Mouse (Mus musculus): Measurements from ENCODE around the gene Gigyf1.

The Gigyf1 gene

DNA sequence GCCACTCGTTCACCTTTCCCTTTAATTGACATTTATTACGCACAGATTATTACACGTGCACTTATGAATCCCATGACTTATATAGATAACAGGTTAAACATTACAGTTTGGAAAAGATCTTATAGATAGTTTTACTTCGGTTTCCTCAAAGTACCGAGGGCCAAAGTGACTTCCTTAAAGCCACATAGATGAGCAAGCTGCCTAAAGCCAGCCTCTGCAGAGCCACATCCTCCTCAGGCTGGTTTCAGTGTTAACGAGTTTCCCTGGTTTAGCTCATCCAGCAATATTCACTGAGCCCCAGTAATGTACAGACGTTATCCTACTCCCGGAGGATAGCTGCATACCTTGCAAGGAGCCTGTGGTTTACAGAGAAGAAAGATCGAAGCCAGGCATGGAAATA is 17.0 kb downstream of the Gigyf1 start:
- no peak for DNase-seq

DNA sequence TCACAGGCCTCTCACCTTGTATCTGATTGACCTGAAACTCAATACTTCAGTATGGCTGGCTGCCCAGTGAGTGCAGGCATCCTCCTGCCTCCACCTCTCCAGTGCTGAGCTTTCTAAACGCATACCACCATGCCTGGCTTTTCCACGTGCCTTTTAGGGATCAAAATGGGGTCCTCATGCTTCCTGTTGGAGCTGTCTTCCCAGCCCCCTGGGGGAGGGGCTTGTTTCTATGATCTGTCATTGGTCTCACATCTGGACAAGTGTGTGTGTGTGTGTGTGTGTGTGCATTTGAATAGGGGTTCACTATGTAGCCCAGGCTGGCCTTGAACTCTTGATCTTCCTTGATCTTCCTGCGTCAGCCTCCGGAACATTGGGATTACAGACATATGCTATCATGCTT is 19.1 kb downstream of the Gigyf1 start:
- DNase-seq: no peak

DNA sequence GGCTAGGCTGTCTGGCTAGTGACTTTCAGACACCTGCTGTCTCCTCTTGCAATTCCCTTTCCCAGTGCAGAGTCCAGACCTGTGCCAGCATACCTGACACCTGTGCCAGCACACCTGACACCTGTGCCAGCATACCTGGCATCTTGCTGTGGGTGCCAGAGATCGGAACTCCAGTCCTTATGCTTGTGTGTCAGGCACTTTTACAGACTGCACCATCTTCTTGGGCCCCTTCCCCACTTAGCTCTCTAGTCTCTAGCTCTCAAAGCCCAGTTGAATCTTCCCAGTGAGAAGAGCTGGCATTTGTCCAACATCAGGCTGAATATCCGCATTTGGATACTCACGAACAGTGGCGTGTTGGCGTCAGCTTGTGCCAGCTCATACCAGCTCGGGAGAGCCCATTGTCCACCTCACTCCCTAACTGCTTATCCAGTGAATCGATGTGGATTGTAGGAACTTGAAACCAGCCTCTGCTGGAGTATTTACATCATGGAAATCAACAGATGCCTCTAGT is 21.0 kb downstream of the Gigyf1 start:
- no peak for DNase-seq

DNA sequence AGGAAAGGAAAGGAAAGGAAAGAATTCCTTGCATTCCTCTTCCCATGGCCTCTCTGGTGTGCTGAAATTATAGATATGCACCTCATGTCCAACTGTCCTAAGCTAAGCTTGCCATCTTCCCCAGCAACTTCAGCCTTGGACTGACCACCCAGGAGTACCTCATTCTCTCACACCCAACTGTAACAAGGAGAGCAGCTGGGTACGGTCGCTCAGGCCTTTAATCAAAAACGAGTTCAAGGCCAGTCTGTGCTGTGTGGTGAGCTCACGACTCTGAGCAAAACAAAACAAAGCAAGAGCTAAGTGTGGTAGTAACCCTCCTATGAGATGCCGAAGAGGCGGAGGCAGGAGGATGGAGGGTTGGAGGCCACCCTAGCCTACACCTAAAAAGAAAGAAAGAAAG is 22.6 kb downstream of the Gigyf1 start:
- no peak for DNase-seq

DNA sequence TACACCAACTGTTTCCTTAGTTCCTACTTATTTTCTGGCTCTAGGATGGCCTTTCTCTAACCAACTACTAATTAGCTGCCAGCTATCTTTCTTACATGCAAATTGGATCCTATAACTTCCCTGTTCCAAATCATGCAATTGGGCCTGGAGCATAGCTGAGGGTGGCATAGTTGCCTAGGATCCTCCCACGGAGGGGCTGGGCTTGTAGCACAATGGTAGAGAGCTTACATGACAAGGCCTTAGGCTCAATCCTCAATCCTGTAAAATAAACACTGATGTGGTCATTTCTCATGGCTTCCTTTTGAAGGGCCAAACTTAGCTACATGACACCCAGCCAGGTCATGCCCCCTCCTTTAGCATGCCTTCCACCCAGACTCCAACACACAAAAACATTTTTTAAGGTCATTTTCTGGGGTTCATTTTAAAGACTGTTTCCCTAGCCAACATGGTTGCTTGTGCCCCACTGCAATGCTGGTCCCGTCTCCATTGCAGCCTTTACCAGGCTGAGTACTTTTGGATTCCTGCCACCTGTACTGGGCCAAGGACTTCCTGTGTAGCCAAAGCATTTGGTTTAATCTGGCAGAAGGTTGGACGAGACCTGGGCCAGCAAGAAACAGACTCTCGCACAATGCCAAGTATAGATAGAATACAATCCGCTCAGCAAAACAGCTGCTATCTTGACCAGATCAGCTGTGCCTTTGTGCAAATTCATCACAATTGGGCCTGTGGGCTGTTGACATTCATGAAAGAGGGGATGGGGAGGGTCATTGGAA is 23.6 kb downstream of the Gigyf1 start:
- no peak for DNase-seq

DNA sequence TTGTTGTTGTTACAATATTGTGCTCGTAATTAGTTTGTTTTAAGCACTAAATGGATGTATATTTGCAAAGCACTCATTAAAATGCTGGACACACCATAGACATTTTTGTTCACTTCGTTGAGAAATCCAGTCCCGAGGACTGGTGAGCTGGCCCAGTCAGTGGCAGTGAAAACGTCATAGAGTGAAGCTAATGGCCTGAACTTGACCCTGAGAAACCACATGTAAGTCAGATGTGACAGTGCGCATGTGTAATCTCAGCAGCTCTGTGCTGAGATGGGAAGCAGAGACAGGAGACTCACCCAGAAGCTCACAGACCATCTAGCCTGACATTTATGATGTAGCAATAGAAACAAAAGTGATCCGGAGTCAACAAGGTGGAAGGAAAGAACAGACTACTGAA is 26.6 kb downstream of the Gigyf1 start:
- DNase-seq: no peak

DNA sequence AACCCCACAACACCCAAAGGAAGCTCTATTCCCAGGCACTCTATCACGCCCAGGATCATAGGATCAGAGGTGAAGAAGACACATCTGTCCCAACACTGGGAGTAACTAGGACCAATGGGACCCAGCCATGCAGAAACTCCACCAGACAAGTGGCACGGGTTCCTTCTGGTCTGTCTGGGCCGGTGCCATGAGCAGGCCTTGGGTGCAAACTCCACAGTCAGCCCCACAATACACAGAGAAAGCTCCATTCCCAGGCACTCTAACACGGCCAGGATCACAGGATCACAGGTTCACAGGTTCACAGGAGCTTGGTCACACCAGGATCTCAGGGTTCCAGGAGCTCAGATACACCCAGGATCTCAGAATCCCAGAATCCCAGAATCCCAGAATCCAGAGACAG is 27.2 kb downstream of the Gigyf1 start:
- no peak for DNase-seq

DNA sequence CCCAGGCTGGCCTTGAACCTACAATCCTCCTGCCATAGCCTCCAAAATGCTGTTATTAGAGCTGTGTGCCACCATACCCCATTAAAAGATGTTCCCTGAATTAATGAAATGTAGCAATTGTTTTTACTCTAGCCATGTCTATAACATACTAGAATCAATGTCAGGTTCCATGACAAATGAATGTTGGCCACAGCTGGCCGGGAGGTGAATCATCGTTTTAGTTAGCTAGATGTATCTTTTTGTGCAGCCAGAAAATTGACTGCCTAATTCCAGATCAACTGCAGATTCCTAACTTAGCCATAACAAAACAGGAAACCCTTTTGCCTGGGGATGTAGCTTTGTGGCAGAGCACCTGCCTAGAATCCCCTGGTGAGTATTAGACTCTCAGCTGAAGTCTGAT is 31.5 kb downstream of the Gigyf1 start:
- no peak for DNase-seq

DNA sequence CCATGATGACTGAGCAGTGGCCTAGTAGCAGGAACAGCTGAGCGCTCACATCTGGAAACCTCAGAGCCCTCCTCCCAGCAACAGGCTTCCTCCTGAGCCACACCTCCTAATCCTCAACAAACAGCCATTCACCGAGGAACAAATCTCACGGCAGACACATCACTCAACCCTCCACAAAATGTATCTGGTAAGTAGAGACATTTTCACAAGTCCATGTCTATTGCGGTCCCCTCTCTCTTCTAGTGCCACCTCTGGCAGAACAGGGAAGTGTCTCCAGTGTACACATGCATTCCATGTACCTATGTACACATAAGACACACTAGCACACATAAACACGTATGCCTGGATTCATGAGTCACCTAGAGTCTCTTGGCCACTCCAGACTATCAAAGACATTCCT is 32.8 kb downstream of the Gigyf1 start:
- no peak for DNase-seq

DNA sequence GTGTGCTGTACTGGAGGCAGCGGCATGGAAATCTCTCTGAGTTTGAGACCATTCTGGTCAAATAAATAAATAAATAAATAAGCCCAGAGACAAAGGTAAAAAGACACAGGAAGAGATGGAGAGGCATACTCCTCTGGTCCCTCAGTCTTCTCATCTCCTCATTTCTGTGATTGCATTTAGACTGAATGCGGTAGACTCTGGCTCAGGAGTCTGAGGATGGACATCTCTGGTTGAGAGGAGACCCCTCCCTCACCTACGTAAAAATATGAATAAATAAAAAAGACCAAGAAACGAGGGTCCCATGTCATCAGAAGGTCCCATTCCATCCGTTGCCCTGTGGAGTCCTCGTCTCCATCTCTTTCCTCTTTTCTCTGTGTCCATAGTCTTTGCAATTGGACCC is 34.7 kb downstream of the Gigyf1 start:
- no peak for DNase-seq

DNA sequence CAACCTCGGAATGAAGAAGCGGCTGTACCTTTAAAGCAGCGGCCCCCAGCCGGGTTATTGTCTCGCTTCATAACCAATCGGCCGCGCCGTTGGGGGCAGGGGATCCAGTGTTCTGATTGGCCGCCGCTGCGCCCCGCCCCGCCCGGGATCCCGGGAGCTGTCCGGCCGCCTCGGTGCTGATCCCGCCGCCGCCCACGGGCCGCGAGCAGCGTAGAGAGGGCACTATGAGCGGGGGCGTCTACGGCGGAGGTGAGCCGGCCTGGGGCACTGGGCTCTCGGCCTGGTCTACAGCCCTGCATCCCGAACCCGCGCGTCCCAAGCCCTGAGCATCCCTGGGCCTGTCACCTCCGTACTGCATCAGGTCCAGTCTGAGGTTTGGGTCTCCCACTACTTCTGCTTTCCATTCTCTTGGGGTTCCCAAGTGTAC is 35.1 kb downstream of the Gigyf1 start, which contains the start of gene Actl6b:
Gene Actl6b, plus strand, starts transcription at position 107 of the 427 bp plus-strand sequence.
- peak; percentile 63 for DNase-seq

DNA sequence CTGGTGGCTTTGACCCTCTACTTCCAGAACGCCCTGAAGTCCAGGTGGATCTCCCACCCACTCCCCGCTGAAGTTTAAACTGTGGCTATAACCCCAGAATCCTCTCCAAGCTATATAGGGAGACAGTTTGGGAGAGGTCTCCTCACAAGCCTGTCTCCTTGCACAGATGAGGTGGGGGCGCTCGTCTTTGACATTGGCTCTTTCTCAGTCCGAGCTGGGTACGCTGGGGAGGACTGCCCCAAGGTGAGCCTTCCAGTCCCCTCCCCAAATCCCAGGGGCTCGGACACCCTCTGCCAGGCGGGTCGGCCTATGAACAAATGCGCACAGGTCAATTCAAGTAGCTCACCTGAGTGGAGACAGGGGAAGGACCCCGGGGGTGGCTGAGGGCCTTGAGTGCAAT is 35.5 kb downstream of the Gigyf1 start:
- no peak for DNase-seq

DNA sequence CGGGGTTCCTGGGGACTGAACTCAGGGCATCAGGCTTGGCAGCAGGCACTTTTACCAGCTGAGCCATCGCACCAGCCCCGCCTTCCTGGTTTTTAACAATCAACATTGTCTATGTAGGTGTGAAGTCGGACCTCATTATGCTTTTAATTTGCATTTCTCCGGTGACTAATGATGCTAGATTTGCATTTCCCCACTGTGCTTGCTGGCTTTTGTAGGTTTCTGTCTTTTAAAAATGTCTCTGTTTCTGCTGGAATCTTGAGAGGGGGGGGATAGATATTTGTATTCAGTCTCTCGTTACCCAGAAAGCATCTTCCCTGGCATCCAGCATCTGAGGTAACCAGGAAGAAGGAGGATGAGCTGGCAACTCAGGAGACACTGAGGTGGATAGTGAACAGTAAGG is 43.2 kb downstream of the Gigyf1 start:
- DNase-seq: no peak

DNA sequence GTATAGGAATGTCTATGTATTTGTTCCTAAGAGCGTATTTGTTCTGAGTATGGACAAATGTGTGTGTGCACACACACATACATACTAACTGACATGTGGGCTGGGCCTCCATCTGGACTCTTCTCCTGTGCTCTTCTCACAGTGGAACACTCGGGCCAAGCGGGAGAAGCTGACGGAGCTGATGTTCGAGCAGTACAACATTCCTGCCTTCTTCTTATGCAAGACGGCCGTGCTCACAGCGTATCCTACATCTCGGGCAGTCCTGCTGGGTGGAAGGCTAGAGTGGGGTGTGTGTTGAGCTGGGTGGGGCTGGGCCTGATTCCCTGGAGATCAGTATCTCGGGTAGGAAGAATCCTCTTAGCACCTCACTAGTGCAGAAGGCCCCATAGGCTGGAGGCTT is 44.6 kb downstream of the Gigyf1 start:
- DNase-seq: no peak

DNA sequence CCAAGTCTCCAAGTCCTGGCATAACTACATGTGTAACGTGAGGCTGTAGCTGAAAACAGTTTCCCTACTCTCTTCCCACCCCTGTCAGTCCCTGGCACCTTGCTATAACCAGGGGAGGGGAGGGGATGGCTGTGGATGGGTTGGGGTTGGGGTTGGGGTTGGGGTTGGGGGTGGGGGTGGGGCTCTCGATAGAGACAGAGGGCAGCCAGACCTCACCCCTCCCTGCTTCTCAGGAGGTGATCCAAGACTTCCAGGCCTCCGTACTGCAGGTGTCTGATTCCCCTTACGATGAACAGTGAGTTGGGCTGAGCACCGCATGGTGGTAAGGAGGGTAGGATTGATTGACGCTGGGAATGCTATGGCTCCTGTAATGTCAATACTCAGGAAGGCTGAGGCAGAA is 47.4 kb downstream of the Gigyf1 start:
- DNase-seq: no peak

DNA sequence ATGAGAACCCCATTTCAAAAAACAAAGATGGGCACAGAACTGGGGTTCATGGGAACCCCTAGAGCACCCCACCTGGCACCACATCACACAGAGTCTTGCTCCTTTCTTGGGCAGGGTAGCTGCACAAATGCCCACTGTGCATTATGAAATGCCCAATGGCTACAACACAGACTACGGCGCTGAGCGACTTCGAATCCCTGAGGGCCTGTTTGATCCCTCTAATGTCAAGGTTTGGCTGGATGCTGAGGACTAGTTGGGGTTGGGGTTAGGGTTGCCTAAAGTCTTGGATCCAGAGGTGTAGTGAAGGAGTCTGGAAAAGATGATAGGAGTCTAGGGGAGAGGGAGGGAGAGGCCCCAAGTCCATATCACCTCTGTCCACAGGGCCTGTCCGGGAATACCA is 48.1 kb downstream of the Gigyf1 start:
- DNase-seq: no peak

DNA sequence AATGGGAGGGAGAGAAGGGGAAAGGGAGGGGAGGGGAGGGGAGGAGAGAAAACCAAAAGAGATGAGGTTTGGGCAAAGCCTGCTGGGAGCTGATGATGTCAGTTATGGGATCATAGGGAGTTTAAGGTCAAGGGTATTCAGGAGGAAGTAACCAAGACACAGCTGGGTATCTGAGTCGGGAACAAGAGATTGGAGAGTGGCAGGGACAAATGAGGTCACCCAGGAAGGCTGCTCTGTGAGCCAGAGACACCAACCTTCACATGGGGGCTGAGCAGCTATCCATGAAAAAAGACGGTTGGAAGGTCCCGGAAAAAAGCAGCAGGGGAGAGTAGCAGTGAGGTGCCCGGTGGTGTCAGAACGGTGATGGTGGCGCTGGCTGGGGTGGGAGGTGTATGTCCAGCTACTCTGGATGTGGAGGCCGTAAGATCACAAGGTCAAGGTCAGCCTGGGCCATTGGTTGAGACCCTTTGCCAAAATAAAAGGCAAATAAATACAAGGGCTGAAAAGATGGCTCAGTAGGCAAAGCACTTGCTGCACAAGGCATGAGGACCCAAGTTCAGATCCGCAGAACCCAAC is 50.0 kb downstream of the Gigyf1 start:
- DNase-seq: no peak

DNA sequence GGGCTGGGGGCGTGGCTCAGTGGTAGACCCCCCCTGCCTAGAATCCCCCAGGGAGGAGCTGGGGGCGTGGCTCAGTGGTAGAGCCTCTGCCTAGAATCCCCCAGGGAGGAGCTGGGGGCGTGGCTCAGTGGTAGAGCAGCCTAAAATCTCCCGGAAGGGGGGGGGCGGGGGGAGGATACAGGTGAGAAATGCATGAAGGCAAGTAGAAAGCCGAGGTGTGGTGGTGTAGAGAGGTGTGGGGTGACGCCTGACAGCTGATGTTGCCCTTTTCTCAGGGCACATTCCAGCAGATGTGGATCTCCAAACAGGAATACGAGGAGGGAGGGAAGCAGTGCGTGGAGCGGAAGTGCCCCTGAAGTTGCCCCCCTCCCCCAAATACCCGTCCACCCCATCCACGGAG is 50.7 kb downstream of the Gigyf1 start:
- DNase-seq: no peak

DNA sequence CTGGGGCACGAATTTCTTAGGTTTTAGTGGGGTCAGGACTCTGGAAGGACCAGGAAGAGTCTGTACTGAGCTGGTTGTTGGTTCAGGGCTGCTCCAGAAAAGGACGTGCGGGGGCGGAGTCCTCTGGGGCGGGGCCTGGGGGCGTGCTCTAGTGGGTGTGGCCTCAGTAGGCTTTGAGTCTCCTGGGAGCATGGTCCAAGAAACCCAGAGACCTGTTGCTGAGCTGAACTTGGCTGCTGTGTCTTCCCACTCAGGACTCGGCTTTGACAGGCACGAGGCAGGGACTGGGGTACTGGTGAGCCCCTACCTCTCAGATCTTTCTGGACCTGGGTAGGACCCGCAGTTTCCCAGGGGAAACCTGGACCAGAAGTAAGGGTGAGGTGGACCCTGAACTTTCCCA is 51.3 kb downstream of the Gigyf1 start, which contains the start of gene Tfr2:
Gene Tfr2, plus strand, starts transcription at position 176 of the 400 bp plus-strand sequence.
- peak; percentile 62 for DNase-seq

DNA sequence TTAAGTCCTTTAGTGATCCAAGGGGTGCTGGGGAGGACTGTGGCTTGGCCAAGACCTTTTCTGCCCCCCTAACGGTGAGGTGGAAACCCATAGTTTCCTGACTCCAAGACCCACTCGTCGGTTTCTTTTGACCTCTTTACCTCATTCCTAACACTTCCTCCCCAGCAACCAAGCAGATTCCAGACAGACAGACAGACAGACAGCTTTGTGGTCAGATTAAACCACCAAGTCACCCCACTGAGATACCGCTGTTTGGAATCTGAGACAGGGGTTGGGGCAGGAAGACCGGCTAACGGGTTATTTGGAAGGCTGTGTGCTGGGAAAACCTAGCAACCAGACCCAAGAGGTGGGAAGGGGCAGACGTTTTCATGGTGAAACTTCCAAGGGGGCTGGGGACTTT is 51.8 kb downstream of the Gigyf1 start:
- no peak for DNase-seq

DNA sequence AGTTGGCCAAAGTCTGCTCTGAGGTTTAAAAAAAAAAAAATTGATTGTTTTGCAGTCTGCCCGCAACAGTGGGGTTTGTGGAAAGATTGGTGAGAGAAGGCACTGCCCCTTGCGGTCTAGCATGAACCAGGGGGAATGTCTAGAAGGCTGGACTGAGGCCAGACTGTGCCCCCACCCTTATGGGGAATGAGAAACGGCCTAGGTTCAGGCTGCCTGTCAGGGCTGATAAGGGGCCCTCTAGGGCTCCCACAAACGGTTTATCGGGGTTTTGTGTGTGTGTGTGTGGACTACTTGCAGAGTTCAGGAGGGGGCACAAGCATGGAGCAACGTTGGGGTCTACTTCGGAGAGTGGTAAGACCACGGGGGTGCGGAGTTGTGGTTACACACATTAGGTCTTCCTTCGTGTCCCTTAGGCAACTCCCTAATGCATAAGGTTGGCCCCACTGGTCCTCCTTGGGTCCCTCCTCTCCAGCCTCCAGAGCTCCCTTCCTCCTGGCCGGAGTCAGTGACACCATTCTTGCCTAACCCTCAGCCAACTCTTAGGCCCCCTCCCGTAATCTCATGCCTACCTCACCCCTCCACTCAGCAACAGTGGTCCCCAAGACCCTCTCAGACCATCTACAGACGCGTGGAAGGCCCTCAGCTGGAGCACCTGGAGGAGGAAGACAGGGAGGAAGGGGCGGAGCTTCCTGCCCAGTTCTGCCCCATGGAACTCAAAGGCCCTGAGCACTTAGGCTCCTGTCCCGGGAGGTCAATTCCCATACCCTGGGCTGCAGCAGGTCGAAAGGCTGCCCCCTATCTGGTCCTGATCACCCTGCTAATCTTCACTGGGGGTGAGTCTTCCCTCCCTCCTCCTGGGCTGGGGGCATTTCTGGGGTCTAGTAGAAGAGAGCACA is 52.6 kb downstream of the Gigyf1 start:
- DNase-seq: no peak

DNA sequence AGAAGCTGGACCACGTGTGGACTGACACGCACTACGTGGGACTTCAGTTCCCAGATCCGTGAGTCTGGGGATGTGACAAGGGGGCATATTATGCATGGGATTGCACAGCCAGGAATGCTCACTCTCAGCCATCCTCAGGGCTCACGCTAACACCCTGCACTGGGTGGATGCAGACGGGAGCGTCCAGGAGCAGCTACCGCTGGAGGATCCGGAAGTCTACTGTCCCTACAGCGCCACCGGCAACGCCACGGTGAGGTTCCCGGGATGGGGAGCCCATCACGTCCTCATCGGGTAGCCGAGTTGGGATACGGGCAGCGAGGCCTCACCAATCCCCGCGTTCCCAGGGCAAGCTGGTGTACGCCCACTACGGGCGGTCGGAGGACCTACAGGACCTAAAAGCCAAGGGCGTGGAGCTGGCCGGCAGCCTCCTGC is 56.1 kb downstream of the Gigyf1 start:
- DNase-seq: peak; percentile 38

All from kidney, adult 18-20 months (tissue).